Mouse (Mus musculus) intestine, postnatal 0 days (tissue): ENCODE data around the gene Gm42674. TPM values are rescaled to one million over a fixed set of nuclear protein-coding genes. Genes with fewer than 3 reads are reported as not detected.

Source experiments
- ATAC-seq: fragments of 200-750 bp; cut with Nextera tagmentation; 2 replicates; pipeline ENCODE4 v1.8.0; 2017; ENCODE audit warnings: mild to moderate bottlenecking, moderate TSS enrichment, moderate library complexity
- H3K27ac ChIP-seq: fragments of 300-500 bp; sonication (generic); 2 replicates; pipeline ENCODE4 v1.5.1; 2014; ENCODE audit warnings: mild to moderate bottlenecking, low read depth, low read length, moderate library complexity
- H3K27me3 ChIP-seq: fragments of 300-500 bp; sonication (generic); replicated peaks from 2 replicates; pipeline ENCODE4 v1.6.1; 2014; ENCODE audit warnings: low read length, mixed read lengths; ENCODE audit not compliant: control insufficient read depth, insufficient read depth
- H3K36me3 ChIP-seq: fragments of 300-500 bp; sonication (generic); 2 replicates; pipeline ENCODE4 v1.6.1; 2014; ENCODE audit warnings: mild to moderate bottlenecking, moderate library complexity; ENCODE audit not compliant: control insufficient read depth, insufficient read depth
- H3K4me1 ChIP-seq: fragments of 300-500 bp; sonication (generic); replicated peaks from 2 replicates; pipeline ENCODE4 v1.6.1; 2014; ENCODE audit warnings: antibody characterized with exemption, low read length, mixed read lengths; ENCODE audit not compliant: control insufficient read depth, insufficient read depth
- H3K4me2 ChIP-seq: fragments of 300-500 bp; sonication (generic); replicated peaks from 2 replicates; pipeline ENCODE4 v1.6.1; 2014; ENCODE audit warnings: low read depth, mild to moderate bottlenecking, moderate library complexity
- H3K4me3 ChIP-seq: fragments of 300-500 bp; sonication (generic); 2 replicates; pipeline ENCODE4 v1.5.1; 2014; ENCODE audit warnings: low read depth, low read length
- H3K9ac ChIP-seq: fragments of 300-500 bp; sonication (generic); 2 replicates; pipeline ENCODE4 v1.6.1; 2014; ENCODE audit warnings: mild to moderate bottlenecking, low read depth, low read length
- H3K9me3 ChIP-seq: fragments of 300-500 bp; sonication (generic); 2 replicates; pipeline ENCODE4 v1.6.1; 2016; ENCODE audit warnings: mixed run types; ENCODE audit not compliant: control insufficient read depth
- CTCF ChIP-seq: sonication (generic); IDR thresholded peaks from 2 replicates; pipeline ENCODE4 v1.5.1; 2016; ENCODE audit warnings: low read depth, mild to moderate bottlenecking, control low read depth, antibody characterized with exemption, moderate library complexity
- WGBS: fragments of 180-500 bp; shearing (Covaris S2); extraction: QIAGEN DNeasy Blood & Tissue Kit; methylation state at CpG from one replicate; pipeline ENCODE4 v1.1.7; 2014; 5-methylcytosine and 5-hydroxymethylcytosine counted together
- polyA plus RNA-seq: library from polyadenylated mRNA; unstranded; fragments of >200 nt; fragmentation: Nextera tagmentation; extraction: Ambion mirVana; gene quantifications from 2 replicates; pipeline ENCODE4 v1.2.1, GENCODE M21; 2015

Gm42674 gene
- polyA plus RNA-seq, result not detected in 2 replicates

DNA sequence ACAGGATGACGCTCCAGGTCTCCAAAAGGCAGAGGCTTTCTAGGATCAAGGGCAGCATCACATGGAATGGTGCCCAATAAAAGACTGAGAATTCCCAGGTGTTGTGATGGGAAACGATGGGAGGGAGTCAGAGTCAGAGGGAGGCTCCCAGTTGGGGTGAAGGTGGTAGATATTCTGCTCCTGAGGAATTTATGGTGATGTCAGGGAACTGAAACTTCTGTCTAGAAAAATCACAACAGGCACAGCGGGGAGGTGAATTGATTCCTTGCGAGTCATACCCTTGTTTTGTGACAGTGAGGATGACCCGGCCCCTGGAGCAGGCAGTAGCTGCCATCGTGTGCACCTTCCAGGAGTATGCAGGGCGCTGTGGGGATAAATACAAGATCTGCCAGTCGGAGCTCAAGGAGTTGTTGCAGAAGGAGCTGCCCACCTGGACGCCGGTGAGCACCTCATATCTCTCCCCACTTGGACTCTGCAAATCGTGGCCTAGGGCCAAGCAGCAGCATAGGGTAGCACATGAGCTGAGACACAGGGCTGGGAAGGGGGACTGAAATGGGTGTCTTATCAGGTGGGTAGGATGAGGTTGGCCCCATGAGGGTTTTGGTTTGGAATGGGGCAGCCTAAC lies at the start of gene Gm42674:
Gene Gm42674, plus strand, starts transcription at position 419 of the 625 bp plus-strand sequence.
- ATAC-seq, result no peak
- H3K27ac ChIP-seq, result no peak within 1 kb of the TSS

DNA sequence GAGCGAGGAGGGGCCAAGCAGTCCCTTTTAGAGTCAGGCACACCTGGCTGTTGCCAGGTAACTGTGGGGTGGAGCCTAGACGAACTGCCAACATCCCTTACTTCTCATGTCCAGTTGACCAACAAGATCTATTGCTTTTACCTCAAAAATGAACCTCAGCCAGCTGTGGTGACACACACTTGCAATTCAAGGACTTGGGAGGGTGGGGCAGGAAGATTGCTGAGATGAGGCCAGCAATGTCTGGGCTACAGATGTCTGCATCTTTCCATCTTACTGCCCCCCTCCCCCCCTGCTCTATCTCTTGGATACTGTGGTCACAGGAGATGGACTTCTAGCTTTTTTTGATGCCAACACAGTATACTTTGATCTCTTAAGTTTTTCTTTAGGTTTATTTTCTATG lies 49.5 kb upstream of the Gm42674 start:
- no peak overlapping the region for H3K4me2 ChIP-seq
- WGBS, result 79% methylated on average over 2 of the region's 2 CpGs
- H3K4me3 ChIP-seq, result no peak overlapping the region

More for the DNA sequence above, at the start of gene Gm42674:
- TF ChIP-seq CTCF, result no peak
- Histone ChIP-seq H3K4me1 (no peaks in the 10 kb centered on the region), H3K36me3 (no peaks in the 10 kb centered on the region), H3K9me3 (no peaks in the 10 kb centered on the region), H3K27me3 (no peaks in the 10 kb centered on the region), H3K9ac (no peak within 1 kb of the TSS), H3K4me3 (no peak within 1 kb of the TSS), H3K4me2 (no peak within 1 kb of the TSS)
- WGBS, result 79% methylated on average over 11 of the region's 11 CpGs

DNA sequence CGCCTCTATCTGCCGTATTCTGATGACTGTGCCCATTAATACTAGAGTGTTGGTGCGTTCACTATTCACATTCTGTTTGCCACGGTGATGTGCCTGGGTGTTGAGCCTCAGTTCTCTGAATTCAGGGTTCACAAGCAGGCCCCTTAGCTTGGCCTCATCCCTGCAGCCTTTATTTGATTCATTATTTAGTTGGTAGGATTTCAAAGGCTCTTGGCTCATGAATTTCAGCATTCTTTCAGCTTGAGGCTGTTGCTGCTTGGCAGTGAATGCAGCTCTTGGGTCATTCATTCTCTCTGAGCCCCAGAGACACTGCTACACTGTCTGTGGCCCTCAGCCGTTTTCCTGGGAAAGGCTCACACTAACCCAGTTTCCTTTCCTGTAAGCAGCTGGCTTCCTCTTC lies 45.8 kb upstream of the Gm42674 start:
- Histone ChIP-seq H3K27me3 (no peaks in the 10 kb centered on the region), H3K27ac (no peak overlapping the region), H3K4me3 (no peak overlapping the region), H3K4me2 (no peak overlapping the region), H3K4me1 (no peaks in the 10 kb centered on the region), H3K36me3 (no peaks in the 10 kb centered on the region), H3K9me3 (no peaks in the 10 kb centered on the region), H3K9ac (no peak overlapping the region)
- 71% methylated on average over 5 of the region's 5 CpGs for WGBS
- ATAC-seq, result no peak
- no peak for TF ChIP-seq CTCF

More for the DNA sequence above, 49.5 kb upstream of the Gm42674 start:
- TF ChIP-seq CTCF, result no peak
- Histone ChIP-seq H3K9me3 (no peaks in the 10 kb centered on the region), H3K27me3 (no peaks in the 10 kb centered on the region), H3K27ac (no peak overlapping the region), H3K9ac (no peak overlapping the region), H3K4me1 (no peaks in the 10 kb centered on the region), H3K36me3 (no peaks in the 10 kb centered on the region)
- no peak for ATAC-seq

DNA sequence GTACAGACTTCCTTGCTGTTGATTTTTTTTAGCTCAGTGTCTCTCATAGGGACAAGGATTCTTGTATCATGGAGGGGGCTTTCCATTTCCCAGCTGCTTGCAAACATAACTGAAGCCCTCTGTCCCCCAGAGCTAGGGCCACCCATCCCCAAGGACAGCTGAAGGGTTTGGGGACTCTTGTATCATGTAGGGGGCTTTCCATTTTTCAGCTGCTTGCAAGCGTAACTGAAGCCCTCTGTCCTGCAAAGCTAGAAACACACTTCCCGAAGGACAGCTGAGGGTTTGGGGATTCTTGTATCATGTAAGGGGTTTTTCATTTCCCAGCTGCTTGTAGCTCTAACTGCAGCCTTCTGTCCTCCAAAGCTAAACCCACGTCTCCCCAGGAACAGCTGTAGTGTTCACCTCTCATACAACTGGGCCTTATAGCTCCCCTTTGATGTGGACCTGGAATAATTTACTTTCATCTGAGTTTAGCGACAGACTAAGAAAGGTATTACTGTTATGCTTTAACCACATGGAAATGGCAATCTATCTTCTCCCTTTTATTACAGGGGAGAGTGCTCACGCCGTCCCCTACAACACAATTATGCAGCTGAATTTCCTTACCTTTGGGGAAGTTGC lies 41.6 kb upstream of the Gm42674 start, which contains the start of gene S100a3:
Gene S100a3, plus strand, starts transcription at position 571 of the 621 bp plus-strand sequence.
- no peak within 1 kb of the TSS for H3K27ac ChIP-seq
- WGBS, result 66% methylated on average over 6 of the region's 6 CpGs
- H3K4me1 ChIP-seq, result no peaks in the 10 kb centered on the region
- H3K4me3 ChIP-seq, result no peak within 1 kb of the TSS
- TF ChIP-seq CTCF, result no peak
- ATAC-seq, result no peak
- H3K4me2 ChIP-seq, result no peak within 1 kb of the TSS
- no peaks in the 10 kb centered on the region for H3K27me3 ChIP-seq
- H3K36me3 ChIP-seq, result no peaks in the 10 kb centered on the region
- no peaks in the 10 kb centered on the region for H3K9me3 ChIP-seq
- no peak within 1 kb of the TSS for H3K9ac ChIP-seq

DNA sequence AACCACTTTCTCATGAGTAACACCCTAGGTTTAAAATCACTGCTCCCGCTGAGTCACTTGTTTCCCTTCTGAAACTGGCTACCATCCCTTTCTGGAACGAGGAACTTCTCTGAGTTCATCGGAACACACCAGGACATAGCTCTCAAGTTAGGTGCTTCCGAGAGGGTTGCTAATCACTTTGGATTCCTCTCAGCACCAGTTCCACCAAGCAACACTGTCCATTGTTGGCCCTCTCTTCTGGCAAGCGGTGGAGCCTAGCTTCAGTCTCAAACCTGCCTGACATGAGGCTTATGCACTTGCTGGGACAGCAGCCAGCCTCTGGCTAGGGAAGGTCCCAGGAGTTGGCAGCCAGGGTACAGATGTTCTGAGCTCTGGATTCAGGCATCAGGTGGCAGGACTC lies 27.0 kb upstream of the Gm42674 start:
- no peaks in the 10 kb centered on the region for H3K27me3 ChIP-seq
- H3K36me3 ChIP-seq, result no peaks in the 10 kb centered on the region
- no peak overlapping the region for H3K4me2 ChIP-seq
- H3K27ac ChIP-seq, result no peak overlapping the region
- H3K9me3 ChIP-seq, result no peaks in the 10 kb centered on the region
- no peak for TF ChIP-seq CTCF
- H3K4me1 ChIP-seq, result no peaks in the 10 kb centered on the region
- no peak overlapping the region for H3K9ac ChIP-seq
- H3K4me3 ChIP-seq, result no peak overlapping the region
- 82% methylated on average over 5 of the region's 5 CpGs for WGBS
- ATAC-seq, result no peak

DNA sequence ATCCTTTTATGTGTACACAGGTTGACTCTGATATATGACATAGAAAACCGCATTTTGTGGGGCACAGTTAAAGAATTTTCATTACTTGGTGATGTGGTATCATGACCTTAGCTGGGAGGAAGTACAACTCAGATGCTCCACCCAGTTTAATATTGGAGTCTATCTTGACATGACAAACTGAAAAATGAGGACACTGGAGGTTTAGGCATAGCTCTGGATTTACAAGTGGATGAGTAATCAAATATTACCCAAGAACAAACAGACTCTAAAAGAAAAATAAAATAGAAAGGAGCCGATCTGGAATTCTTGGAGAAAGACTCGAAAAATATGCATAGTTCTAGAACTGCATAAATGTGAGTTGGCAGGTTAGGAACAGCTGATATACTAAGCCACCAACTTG lies 26.4 kb upstream of the Gm42674 start:
- H3K4me2 ChIP-seq, result no peak overlapping the region
- WGBS, result 41% methylated on average over 3 of the region's 3 CpGs

More for the DNA sequence above, 26.4 kb upstream of the Gm42674 start:
- no peak overlapping the region for H3K9ac ChIP-seq
- H3K36me3 ChIP-seq, result no peaks in the 10 kb centered on the region
- no peak for ATAC-seq
- no peaks in the 10 kb centered on the region for H3K27me3 ChIP-seq
- no peak overlapping the region for H3K27ac ChIP-seq
- no peaks in the 10 kb centered on the region for H3K9me3 ChIP-seq
- H3K4me1 ChIP-seq, result no peaks in the 10 kb centered on the region
- TF ChIP-seq CTCF, result no peak
- no peak overlapping the region for H3K4me3 ChIP-seq
